8 mouse cellular contexts compared by ENCODE assay signal in the genomic region with DNA sequence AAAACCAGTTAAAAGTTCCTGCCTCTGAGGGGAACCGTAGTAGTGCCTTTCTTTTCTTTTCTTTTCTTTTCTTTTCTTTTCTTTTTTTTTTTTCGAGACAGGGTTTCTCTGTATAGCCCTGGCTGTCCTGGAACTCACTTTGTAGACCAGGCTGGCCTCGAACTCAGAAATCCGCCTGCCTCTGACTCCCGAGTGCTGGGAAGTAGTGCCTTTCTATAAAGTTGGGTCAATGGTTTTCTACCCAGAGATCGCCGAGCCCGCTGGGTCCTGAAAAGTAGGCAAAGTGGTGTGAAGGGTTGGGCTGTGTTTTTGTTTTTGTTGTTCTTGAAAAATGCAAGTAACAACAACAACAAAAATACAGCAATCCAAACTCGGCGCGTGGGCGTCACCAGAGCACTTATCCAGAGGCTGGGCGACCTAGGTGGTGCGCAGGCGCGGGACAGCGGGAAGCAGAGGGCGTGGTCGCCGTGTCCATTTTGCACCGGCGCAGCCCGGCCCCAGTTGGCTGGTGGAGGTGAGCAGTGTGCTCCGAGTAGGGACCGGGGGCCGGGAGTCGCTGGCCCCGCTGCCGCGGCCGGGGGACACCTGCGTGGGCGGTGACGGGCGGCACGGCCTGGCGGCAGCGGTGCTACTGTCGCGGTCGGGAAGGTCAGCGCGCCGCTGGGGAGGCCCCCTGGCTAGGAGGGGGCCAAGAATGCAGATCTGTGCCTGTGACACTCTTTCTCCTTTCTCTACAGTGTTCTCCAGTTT. TPM values are rescaled to one million over a fixed set of nuclear protein-coding genes. Genes with fewer than 3 reads are reported as not detected.
DNase-seq lines count a peak whose midpoint lies in the region; ATAC-seq lines count a peak whose summit lies in the region.

No protein-coding gene starts in this region.

- DNase-seq in adipocyte (ENCODE audit: low spot score): peak; percentile 73
- DNase-seq in embryo, embryonic 10 days (ENCODE audit: low spot score): peak; percentile 95
- DNase-seq in gastrocnemius, postnatal 10 days: peak; percentile 90
- DNase-seq in left cerebral cortex, postnatal 10 days (ENCODE audit: extremely low spot score in 1 of 2, low spot score in 2 of 2): peak; percentile 79 to 94
- DNase-seq in right cerebral cortex, postnatal 25 days: peak; percentile 88
- DNase-seq in urinary bladder, postnatal 4 days (ENCODE audit: low spot score in 2 of 2): peak; percentile 88 to 90

- peak; percentile 96 for ATAC-seq in inflammation-experienced regulatory T-cells, adult 6 months
- ATAC-seq in megakaryocyte-erythroid progenitor cell, adult 5-6 weeks (replicated peaks; ENCODE audit: low FRiP score, low TSS enrichment, poor library complexity, severe bottlenecking): peak; percentile 97

- intact Hi-C loops in left cerebral cortex, postnatal 10 days (cut with DNase I): no loop called here

RNA-seq across cellular contexts. Expression of gene Trim13, which starts 1.2 kb away (rescaled TPM):
- total RNA-seq in gastrocnemius, postnatal 10 days (2021): 10 to 100 TPM; 18.8 to 21.7 TPM
- 1 to 10 TPM; 4.0 to 8.2 (median 8.0) TPM for polyA plus RNA-seq in inflammation-experienced regulatory T-cells, adult 6 months (2017; shearing (Covaris generic))
- 10 to 100 TPM; 14.9 to 15.2 TPM for total RNA-seq in left cerebral cortex, postnatal 10 days (2021)
- total RNA-seq in megakaryocyte-erythroid progenitor cell, adult 5-6 weeks (2014; fragmentation: Nextera tagmentation): 7.2 and 14.8 TPM in 2 replicates
- total RNA-seq in megakaryocyte-erythroid progenitor cell, adult 5-6 weeks (2017): 21.1 and 28.5 TPM in 2 replicates

RNA-seq across cellular contexts. Expression of gene Kcnrg, which starts 8.0 kb away (rescaled TPM):
- under 1 TPM; 0.40 to 0.43 TPM for total RNA-seq in gastrocnemius, postnatal 10 days (2021)
- polyA plus RNA-seq in inflammation-experienced regulatory T-cells, adult 6 months (2017; shearing (Covaris generic)): under 1 TPM; 0.60 to 0.98 (median 0.91) TPM
- total RNA-seq in left cerebral cortex, postnatal 10 days (2021): 1 to 10 TPM; 1.2 to 1.5 TPM
- 0.82 TPM in 1 of 2 replicates, not detected in the other for total RNA-seq in megakaryocyte-erythroid progenitor cell, adult 5-6 weeks (2014; fragmentation: Nextera tagmentation)
- total RNA-seq in megakaryocyte-erythroid progenitor cell, adult 5-6 weeks (2017): 0.65 TPM in 1 of 2 replicates, not detected in the other

RNA-seq across cellular contexts. Expression of gene Spryd7, which starts 42.5 kb away (rescaled TPM):
- total RNA-seq in gastrocnemius, postnatal 10 days (2021): 10 to 100 TPM; 38.3 to 41.9 TPM
- 10 to 100 TPM in 1 of 3 experiments, 1 to 10 TPM in 2; 7.4 to 11.5 (median 7.7) TPM for polyA plus RNA-seq in inflammation-experienced regulatory T-cells, adult 6 months (2017; shearing (Covaris generic))
- 10 to 100 TPM; 44.6 to 48.5 TPM for total RNA-seq in left cerebral cortex, postnatal 10 days (2021)
- total RNA-seq in megakaryocyte-erythroid progenitor cell, adult 5-6 weeks (2014; fragmentation: Nextera tagmentation): 8.6 and 10.7 TPM in 2 replicates
- total RNA-seq in megakaryocyte-erythroid progenitor cell, adult 5-6 weeks (2017): 16.1 and 24.0 TPM in 2 replicates

Comparison
In these comparisons a context has a peak if more than half of its experiments do, and no peak if none do; other contexts are left out.
1. Peak in every context shown above with its lines: DNase-seq and ATAC-seq.